Mouse (Mus musculus) kidney, adult 10 weeks (tissue): Measurements from ENCODE around the gene Ttc36. TPM values are rescaled to one million over a fixed set of nuclear protein-coding genes. Genes with fewer than 3 reads are reported as not detected.

Experiments
- polyA plus RNA-seq: library from polyadenylated mRNA; stranded (reverse); fragments of 350-450 nt; fragmentation: Illumina TruSeq; extraction: RNeasy Lipid Tissue Mini Kit (QIAGEN cat#74804); gene quantifications from one replicate; pipeline ENCODE4 v1.2.3, GENCODE M21; 2014; ENCODE audit warnings: low read depth, low replicate concordance

Gene Ttc36
- polyA plus RNA-seq: 18.3 TPM

DNA sequence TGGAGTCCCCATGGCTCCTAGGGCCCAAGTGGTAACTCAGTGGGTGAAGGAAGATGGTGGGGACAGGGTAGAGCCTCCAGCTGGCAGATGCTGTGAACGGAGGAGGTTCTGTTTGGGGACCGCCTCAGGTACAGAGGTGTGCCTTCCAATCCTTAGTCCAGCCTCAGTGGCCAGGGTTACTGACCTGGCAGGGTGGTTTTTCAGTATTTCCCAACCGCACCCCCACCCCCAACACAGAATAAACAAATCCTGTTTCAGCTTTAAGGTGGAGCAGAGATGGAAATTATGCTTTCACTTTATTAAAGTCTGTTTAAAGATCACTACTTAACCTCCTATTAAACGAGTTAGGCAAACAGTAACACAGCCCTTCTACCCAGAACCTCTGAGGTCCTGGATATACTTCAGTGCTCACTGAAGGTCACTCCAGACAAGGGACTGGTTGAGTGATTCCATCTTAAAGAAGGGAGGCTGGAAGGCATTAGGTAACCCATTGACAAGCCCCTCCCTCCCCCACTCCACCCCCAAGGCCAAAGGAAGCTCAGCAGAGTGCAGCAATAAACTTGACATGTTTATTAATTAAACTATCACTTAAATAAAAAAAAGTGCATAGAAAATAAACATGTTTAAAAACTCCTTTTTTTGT is at the start of gene Ttc36:
TSS of gene Ttc36 (minus strand) at position 265 of the 643 bp plus-strand sequence.

DNA sequence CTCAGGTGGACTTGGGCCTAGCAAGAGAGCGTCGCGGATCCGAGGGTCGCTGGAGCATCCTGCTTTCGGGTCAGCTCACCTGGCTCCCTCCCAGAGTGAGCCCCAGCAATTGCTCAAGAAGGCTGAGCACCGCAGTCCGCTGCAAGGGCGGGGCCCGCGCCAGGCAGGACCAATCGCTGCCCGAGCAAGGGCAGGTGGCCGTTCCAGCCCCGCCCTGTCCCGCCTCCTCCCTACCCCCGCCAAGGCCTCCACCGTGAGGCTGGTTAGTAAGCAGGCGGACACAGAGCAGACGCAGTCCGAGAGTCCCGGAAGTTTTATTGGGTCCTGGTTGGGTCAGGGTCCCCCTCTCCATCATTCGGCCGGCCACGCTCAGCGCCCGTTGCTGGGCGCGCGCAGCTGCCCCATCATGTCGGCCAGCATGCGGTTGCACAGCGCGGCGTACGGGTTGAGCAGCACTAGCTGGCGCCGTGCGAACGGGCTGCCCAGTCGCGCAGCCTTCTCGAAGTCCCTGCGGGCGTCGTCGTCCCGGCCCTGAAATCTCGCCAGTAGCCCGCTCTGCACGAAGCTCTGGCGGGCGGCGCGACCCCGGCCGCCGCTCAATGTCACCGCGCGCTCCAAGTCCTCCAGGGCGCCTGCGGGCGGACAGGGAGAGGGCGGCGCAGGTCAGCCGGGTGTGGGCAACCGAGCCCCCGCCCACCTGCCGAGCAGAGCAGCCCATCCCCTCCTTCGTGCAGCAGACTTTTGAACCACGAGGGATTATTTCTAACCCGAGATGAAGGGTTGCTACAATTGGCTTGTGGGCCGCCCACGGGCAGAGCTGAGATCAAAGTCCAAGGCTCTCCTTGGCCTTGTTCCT is 3.5 kb downstream of the Ttc36 start, which contains the start of gene Tmem25:
TSS of gene Tmem25 (minus strand) at position 206 of the 856 bp plus-strand sequence.

DNA sequence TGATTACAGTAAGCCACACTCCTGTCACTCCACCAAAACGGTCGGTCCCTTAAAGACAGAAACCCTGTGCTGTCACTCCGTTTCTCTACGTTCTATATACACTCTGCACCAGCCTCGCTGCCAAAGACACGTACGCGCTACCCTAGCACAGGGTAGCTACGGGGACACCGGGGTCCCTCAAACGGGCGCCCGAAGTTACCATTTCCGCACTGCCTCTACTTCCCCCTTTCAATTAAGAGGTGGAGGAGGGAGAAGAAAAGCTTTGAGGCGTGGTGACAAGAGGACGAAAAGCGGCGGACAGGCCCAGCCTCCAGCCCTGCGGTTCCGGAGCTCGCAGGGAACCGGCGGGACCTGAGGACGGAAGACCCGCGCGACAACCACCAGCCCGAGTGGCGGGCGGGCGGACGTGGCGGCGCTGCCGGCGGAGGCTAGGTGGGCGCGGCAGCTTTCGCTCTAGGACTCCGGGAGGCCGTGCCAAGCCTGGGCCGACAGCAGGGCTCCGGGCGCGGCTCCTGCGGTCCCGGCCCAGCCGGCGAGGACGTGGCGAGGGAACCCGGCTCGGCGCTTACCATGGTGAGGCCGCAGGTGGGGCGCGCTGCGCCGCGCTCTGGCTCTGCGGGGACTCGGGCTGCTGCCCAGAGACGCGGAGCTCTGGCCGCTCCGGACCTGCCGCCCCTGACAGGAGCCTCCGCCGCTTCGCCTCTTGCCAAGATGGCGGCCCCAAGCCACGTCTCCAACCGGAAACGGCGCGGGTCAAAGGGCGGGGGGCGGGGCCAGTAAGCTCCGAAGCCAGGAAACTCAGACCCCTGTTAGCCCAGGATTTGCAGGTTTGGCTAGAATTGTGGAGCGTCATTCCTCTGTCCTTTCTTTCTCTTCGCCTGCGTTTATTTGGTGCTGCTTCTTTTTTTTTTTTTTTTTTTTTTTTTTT is 35.5 kb downstream of the Ttc36 start, which contains the start of the genes Arcn1 and Ift46:
TSS of gene Arcn1 (minus strand) at position 745 of the 928 bp plus-strand sequence.
TSS of gene Ift46 (plus strand) at position 808 of the 928 bp plus-strand sequence.

Other genes starting within 250 kb of the Ttc36 start
- gene Cxcr5, start 241.2 kb downstream of the Ttc36 start, polyA plus RNA-seq: not detected
- gene Ddx6, start 198.2 kb downstream of the Ttc36 start, polyA plus RNA-seq: 161 TPM
- 9.1 TPM for gene Treh, start 129.8 kb downstream of the Ttc36 start, polyA plus RNA-seq
- 0.89 TPM for gene Phldb1, start 67.9 kb downstream of the Ttc36 start, polyA plus RNA-seq
- gene Arcn1, start 35.2 kb downstream of the Ttc36 start, polyA plus RNA-seq: 269 TPM
- 17.3 TPM for gene Ift46, start 35.2 kb downstream of the Ttc36 start, polyA plus RNA-seq
- gene Tmem25, start 3.8 kb downstream of the Ttc36 start, polyA plus RNA-seq: 3.2 TPM
- gene Kmt2a, start 78.2 kb upstream of the Ttc36 start, polyA plus RNA-seq: 12.2 TPM
- gene Atp5l, start 117.7 kb upstream of the Ttc36 start, polyA plus RNA-seq: 1,015 TPM
- gene Ube4a, start 162.5 kb upstream of the Ttc36 start, polyA plus RNA-seq: 90.9 TPM
- 0.77 TPM for gene Cd3g, start 177.4 kb upstream of the Ttc36 start, polyA plus RNA-seq
- gene Cd3d, start 178.7 kb upstream of the Ttc36 start, polyA plus RNA-seq: not detected
- not detected for gene Cd3e, start 206.6 kb upstream of the Ttc36 start, polyA plus RNA-seq
- 34.9 TPM for gene Mpzl2, start 236.7 kb upstream of the Ttc36 start, polyA plus RNA-seq